Mouse (Mus musculus) neural tube, embryonic 11.5 days (tissue): ENCODE results near the gene AC109138.7. TPM values are rescaled to one million over a fixed set of nuclear protein-coding genes. Genes with fewer than 3 reads are reported as not detected.
"Not testable (repeated sequence)": the region's sequence is repeated elsewhere in the genome, so short reads cannot be mapped to it uniquely, and the experiment has no call there.

Experiments
- ATAC-seq: fragments of 200-750 bp; cut with Nextera tagmentation; 2 replicates; pipeline ENCODE4 v1.8.0; 2017; ENCODE audit warnings: moderate number of reproducible peaks, mild to moderate bottlenecking, moderate TSS enrichment, moderate library complexity; ENCODE audit not compliant: insufficient read depth, low FRiP score, low TSS enrichment
- DNase-seq: peaks from one replicate; pipeline ENCODE4 v3.0.0-alpha.2; 2015; ENCODE audit warnings: low spot score
- H3K27ac ChIP-seq: fragments of 300-500 bp; sonication (generic); 2 replicates; pipeline ENCODE4 v1.5.1; 2014; ENCODE audit warnings: low read depth, mild to moderate bottlenecking, low read length
- H3K27me3 ChIP-seq: fragments of 300-500 bp; sonication (generic); 2 replicates; pipeline ENCODE4 v1.6.1; 2014; ENCODE audit warnings: mild to moderate bottlenecking, low read length, mixed read lengths; ENCODE audit not compliant: control insufficient read depth, insufficient read depth
- H3K36me3 ChIP-seq: fragments of 300-500 bp; sonication (generic); 2 replicates; pipeline ENCODE4 v1.6.1; 2014; ENCODE audit warnings: mild to moderate bottlenecking, low read length, moderate library complexity, mixed read lengths; ENCODE audit not compliant: control insufficient read depth, insufficient read depth
- H3K4me1 ChIP-seq: fragments of 300-500 bp; sonication (generic); 2 replicates; pipeline ENCODE4 v1.6.1; 2014; ENCODE audit warnings: low read length, mixed read lengths; ENCODE audit not compliant: control insufficient read depth, insufficient read depth
- H3K4me2 ChIP-seq: fragments of 300-500 bp; sonication (generic); 2 replicates; pipeline ENCODE4 v1.6.1; 2014; ENCODE audit warnings: low read depth, mild to moderate bottlenecking, moderate library complexity
- H3K4me3 ChIP-seq: fragments of 300-500 bp; sonication (generic); 2 replicates; pipeline ENCODE4 v1.5.1; 2014; ENCODE audit warnings: low read depth, low read length
- H3K9ac ChIP-seq: fragments of 300-500 bp; sonication (generic); 2 replicates; pipeline ENCODE4 v1.6.1; 2014; ENCODE audit warnings: mild to moderate bottlenecking, low read length
- H3K9me3 ChIP-seq: fragments of 300-500 bp; sonication (generic); 2 replicates; pipeline ENCODE4 v1.6.1; 2016; ENCODE audit warnings: low read length; ENCODE audit not compliant: control insufficient read depth
- WGBS: fragments of 180-500 bp; shearing (Covaris S2); extraction: QIAGEN DNeasy Blood & Tissue Kit; methylation state at CpG from one replicate; pipeline ENCODE4 v1.1.7; 2014; 5-methylcytosine and 5-hydroxymethylcytosine counted together
- polyA plus RNA-seq: library from polyadenylated mRNA; unstranded; fragments of >200 nt; fragmentation: Nextera tagmentation; extraction: Ambion mirVana; gene quantifications from 2 replicates; pipeline ENCODE4 v1.2.1, GENCODE M21; 2014

Gene AC109138.7
- polyA plus RNA-seq, 1 experiment from 2014 or later = not detected

- no peak for DNase-seq
- no peak overlapping the region for H3K4me2 ChIP-seq
- no peak overlapping the region for H3K4me3 ChIP-seq
- H3K4me1 ChIP-seq = no peaks in the 10 kb centered on the region
- no peaks in the 10 kb centered on the region for H3K36me3 ChIP-seq
- ATAC-seq = no peak
- H3K27ac ChIP-seq = no peak overlapping the region
- no peaks in the 10 kb centered on the region for H3K9me3 ChIP-seq
- H3K27me3 ChIP-seq = no peaks in the 10 kb centered on the region
- no peak overlapping the region for H3K9ac ChIP-seq
- 78% methylated on average over 6 of the region's 6 CpGs for WGBS
Measured at GRCm38 (mm10) chr19:4244775-4245174, 30.6 kb downstream of the AC109138.7 start.

- H3K9me3 ChIP-seq = no peaks in the 10 kb centered on the region
- no peak overlapping the region for H3K27ac ChIP-seq
- H3K4me3 ChIP-seq = no peak overlapping the region
Measured at GRCm38 (mm10) chr19:4247010-4247409, 32.9 kb downstream of the AC109138.7 start.

GRCm38 (mm10) chr19:4248683-4249082 lies 34.5 kb downstream of the AC109138.7 start:
- not testable (repeated sequence) for H3K4me2 ChIP-seq, H3K9me3 ChIP-seq, H3K9ac ChIP-seq, H3K4me1 ChIP-seq, H3K4me3 ChIP-seq, ATAC-seq, DNase-seq, H3K27ac ChIP-seq, H3K36me3 ChIP-seq, H3K27me3 ChIP-seq
- 77% methylated on average over 1 of the region's 1 CpGs for WGBS

More at GRCm38 (mm10) chr19:4247010-4247409, 32.9 kb downstream of the AC109138.7 start:
- no peaks in the 10 kb centered on the region for H3K36me3 ChIP-seq
- no peaks in the 10 kb centered on the region for H3K4me1 ChIP-seq
- H3K4me2 ChIP-seq = no peak overlapping the region
- no peaks in the 10 kb centered on the region for H3K27me3 ChIP-seq
- no peak for DNase-seq
- H3K9ac ChIP-seq = no peak overlapping the region
- ATAC-seq = no peak
- WGBS = 51% methylated on average over 1 of the region's 1 CpGs

- Histone ChIP-seq H3K27ac (no peak overlapping the region), H3K4me2 (no peak overlapping the region), H3K4me3 (no peak overlapping the region), H3K27me3 (no peaks in the 10 kb centered on the region), H3K9me3 (no peaks in the 10 kb centered on the region), H3K36me3 (no peaks in the 10 kb centered on the region), H3K4me1 (no peaks in the 10 kb centered on the region), H3K9ac (no peak overlapping the region)
- 91% methylated on average over 7 of the region's 7 CpGs for WGBS
- no peak for DNase-seq
- no peak for ATAC-seq
Measured at GRCm38 (mm10) chr19:4254230-4254629, 40.1 kb downstream of the AC109138.7 start.

- DNase-seq (no peak), ATAC-seq (no peak)
- WGBS = 74% methylated on average over 11 of the region's 11 CpGs
- Histone ChIP-seq H3K4me2 (no peak overlapping the region), H3K4me3 (no peak overlapping the region), H3K36me3 (no peaks in the 10 kb centered on the region), H3K27ac (no peak overlapping the region), H3K9me3 (no peaks in the 10 kb centered on the region), H3K9ac (no peak overlapping the region), H3K4me1 (no peaks in the 10 kb centered on the region), H3K27me3 (no peaks in the 10 kb centered on the region)
Measured at GRCm38 (mm10) chr19:4255583-4256162, 41.5 kb downstream of the AC109138.7 start.

GRCm38 (mm10) chr19:4257216-4257896 lies 43.2 kb downstream of the AC109138.7 start:
- peak overlapping the region; percentile 63 for H3K4me3 ChIP-seq
- H3K9ac ChIP-seq = peak overlapping the region; percentile 56
- no peaks in the 10 kb centered on the region for H3K27me3 ChIP-seq
- no peaks in the 10 kb centered on the region for H3K36me3 ChIP-seq
- WGBS = 2% methylated on average over 41 of the region's 41 CpGs
- ATAC-seq = peak; percentile 93
- no peaks in the 10 kb centered on the region for H3K9me3 ChIP-seq
- peak; percentile 94 for DNase-seq
- peak overlapping the region; percentile 84 for H3K4me2 ChIP-seq
- no peaks in the 10 kb centered on the region for H3K4me1 ChIP-seq
- H3K27ac ChIP-seq = no peak overlapping the region

- peak overlapping the region; percentile 63 for H3K4me3 ChIP-seq
- H3K27me3 ChIP-seq = no peaks in the 10 kb centered on the region
- H3K4me2 ChIP-seq = peak overlapping the region; percentile 84
- no peak overlapping the region for H3K27ac ChIP-seq
- ATAC-seq = peak; percentile 42; the same call in 1 of the 2 replicates
- no peaks in the 10 kb centered on the region for H3K4me1 ChIP-seq
- WGBS = 20% methylated on average over 12 of the region's 12 CpGs
- H3K9ac ChIP-seq = peak overlapping the region; percentile 48
- DNase-seq = no peak
- H3K36me3 ChIP-seq = no peaks in the 10 kb centered on the region
- H3K9me3 ChIP-seq = no peaks in the 10 kb centered on the region
Measured at GRCm38 (mm10) chr19:4257897-4258252, 43.7 kb downstream of the AC109138.7 start.

- Histone ChIP-seq H3K36me3 (no peaks in the 10 kb centered on the region), H3K27ac (no peak overlapping the region), H3K9me3 (no peaks in the 10 kb centered on the region), H3K4me1 (no peaks in the 10 kb centered on the region), H3K9ac (no peak overlapping the region), H3K4me3 (no peak overlapping the region), H3K27me3 (no peaks in the 10 kb centered on the region), H3K4me2 (no peak overlapping the region)
- no peak for ATAC-seq
- no peak for DNase-seq
- 67% methylated on average over 8 of the region's 8 CpGs for WGBS
Measured at GRCm38 (mm10) chr19:4261038-4261698, 47.0 kb downstream of the AC109138.7 start.
